Mouse (Mus musculus) cortical plate, adult 2 months (tissue): ENCODE results near the gene B830017H08Rik. TPM values are rescaled to one million over a fixed set of nuclear protein-coding genes. Genes with fewer than 3 reads are reported as not detected.

Experiments
- H3K27ac ChIP-seq: fragments of 200-500 bp; 2 replicates; pipeline ENCODE4 v1.5.1; 2012; ENCODE audit warnings: low read length, control low read depth, inconsistent platforms; ENCODE audit not compliant: insufficient read depth
- H3K4me1 ChIP-seq: fragments of 200-500 bp; 2 replicates; pipeline ENCODE4 v1.6.1; 2011; ENCODE audit warnings: low read length; ENCODE audit not compliant: control insufficient read depth, insufficient read depth
- H3K4me3 ChIP-seq: fragments of 200-500 bp; 2 replicates; pipeline ENCODE4 v1.5.1; 2011; ENCODE audit warnings: mild to moderate bottlenecking, low read length, control low read depth; ENCODE audit not compliant: insufficient read depth
- CTCF ChIP-seq: fragments of 200-500 bp; IDR thresholded peaks from 2 replicates; pipeline ENCODE4 v1.5.1; 2011; ENCODE audit warnings: mild to moderate bottlenecking, control low read depth, low read length; ENCODE audit not compliant: insufficient read depth; ENCODE audit errors: extremely low read depth
- POLR2A ChIP-seq: fragments of 200-500 bp; IDR thresholded peaks from 2 replicates; pipeline ENCODE4 v1.6.1; 2011; ENCODE audit warnings: mild to moderate bottlenecking, low read length, control low read depth; ENCODE audit not compliant: insufficient read depth; ENCODE audit errors: extremely low read depth
- polyA plus RNA-seq: library from polyadenylated mRNA; depleted of rRNA; stranded (reverse); fragments of >200 nt; gene quantifications from 2 replicates; pipeline ENCODE4 v1.2.3, GENCODE M21; 2012

Gene B830017H08Rik
- polyA plus RNA-seq, 1 experiment = 5.3 TPM

DNA sequence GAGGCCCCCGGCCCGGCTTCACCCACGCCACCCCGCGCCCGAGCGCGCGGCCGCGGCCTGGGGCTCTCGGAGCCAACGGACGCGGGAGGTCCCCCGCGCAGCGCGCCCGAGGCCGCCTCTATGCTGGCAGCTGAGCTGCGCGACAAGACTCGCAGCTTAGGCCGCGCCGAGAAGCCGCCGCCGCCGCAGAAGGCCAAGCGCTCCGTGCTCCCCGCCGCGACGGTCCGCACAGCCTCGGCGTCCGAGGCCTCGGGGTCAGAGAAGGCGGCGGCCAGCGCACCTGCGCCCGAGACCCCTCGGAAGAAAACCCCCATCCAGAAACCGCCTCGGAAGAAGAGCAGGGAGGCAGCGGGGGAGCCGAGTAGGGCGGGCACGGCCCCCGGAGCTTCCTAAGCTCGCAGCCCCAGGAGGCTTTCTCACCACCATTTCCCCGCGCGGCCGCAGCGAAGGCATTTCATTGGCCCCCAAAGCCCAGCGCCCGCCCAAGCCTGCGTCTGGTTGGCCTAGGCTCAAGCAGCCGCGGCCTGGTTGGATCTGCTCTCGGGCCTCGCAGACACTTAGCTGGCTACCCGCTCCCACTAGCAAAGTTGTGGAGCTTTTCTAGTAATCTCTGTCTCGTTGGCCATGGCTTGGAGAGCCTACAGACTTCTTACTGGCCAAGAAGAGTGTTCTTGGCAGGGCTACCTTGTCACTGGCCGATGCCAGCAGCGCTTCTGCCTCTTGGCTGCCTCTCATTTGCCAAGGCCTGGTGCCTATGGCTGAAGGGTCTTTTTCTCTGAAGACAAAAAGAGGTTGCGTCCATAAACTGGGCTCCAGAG lies 25.5 kb upstream of the B830017H08Rik start:
- 0 out of 2 replicates have a peak, but pooled peaks cover under 1% of the 10 kb centered on the region for H3K4me1 ChIP-seq
- TF ChIP-seq CTCF = no peak
- peak; percentile 32; the same call in 1 of the 2 replicates for TF ChIP-seq POLR2A
- peak overlapping the region; percentile 21; the same call in 1 of the 2 replicates for H3K27ac ChIP-seq
- peak overlapping the region; percentile 33 for H3K4me3 ChIP-seq

DNA sequence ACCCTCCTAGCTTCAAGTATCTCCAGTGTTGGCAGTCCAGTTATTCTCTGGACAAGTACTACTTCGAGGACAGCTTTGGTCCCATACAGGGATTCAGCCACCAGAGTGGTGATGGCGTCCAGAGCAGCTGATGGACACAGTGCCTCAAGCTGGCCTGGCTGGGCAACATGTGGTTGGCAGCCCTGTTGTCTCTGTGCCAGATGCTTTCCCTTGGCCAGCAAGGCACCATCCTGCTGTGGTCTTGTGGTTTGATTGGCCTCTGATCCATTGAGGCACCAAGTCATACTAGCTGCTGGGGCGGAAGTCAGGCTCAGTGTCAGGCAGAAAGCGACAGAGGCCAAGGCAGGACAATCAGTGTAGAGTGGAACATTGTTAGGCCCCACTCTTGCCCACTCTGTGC lies 23.8 kb upstream of the B830017H08Rik start:
- H3K27ac ChIP-seq = no peak overlapping the region
- H3K4me1 ChIP-seq = no peaks in the 10 kb centered on the region
- TF ChIP-seq CTCF (no peak), POLR2A (no peak)
- H3K4me3 ChIP-seq = no peak overlapping the region

DNA sequence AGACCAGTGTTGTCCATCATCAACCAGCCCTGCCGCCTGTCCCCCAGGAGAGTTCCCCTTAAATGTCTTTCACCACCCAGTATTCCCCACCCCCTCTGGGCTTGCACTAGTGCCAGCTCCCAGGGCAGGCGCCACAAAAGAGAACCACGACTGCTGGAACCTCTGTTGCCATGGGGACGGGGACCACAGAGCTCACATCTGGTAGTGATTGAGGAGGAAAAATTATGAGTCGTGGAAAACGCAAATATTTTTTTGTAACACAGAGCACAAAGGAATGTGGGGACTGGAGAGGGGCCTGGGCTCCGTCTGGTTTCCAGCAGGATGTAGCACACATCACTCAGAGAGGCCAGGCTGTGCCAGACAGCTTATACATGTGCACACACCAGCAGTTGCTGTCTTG lies 23.2 kb upstream of the B830017H08Rik start:
- no peak overlapping the region for H3K27ac ChIP-seq
- H3K4me1 ChIP-seq = no peaks in the 10 kb centered on the region
- no peak overlapping the region for H3K4me3 ChIP-seq
- no peak for TF ChIP-seq CTCF
- TF ChIP-seq POLR2A = no peak

DNA sequence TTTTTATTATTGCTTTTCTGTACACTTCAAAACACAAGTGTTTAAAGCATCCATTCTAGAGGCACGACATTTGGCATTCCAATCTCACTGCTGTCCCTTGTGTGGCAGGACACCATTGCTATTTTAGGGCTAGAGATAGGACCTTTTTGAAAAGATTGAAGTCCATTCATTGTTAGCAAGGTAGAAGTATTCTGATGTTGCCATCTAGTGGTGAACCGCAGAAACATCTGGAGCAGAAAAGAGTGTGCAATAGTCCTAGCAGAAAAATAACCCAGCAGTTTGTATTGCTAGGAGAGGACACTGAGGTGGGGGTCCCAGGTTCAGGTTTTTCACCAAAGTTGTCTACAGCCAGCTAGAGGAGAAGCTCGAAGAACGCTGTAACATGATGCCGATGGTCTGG lies 20.8 kb upstream of the B830017H08Rik start:
- H3K4me1 ChIP-seq = 0 out of 2 replicates have a peak, but pooled peaks cover 1% of the 10 kb centered on the region
- TF ChIP-seq CTCF (peak; percentile 45; the same call in 1 of the 2 replicates), POLR2A (no peak)
- no peak overlapping the region for H3K27ac ChIP-seq
- H3K4me3 ChIP-seq = no peak overlapping the region

- no peak overlapping the region for H3K27ac ChIP-seq
- H3K4me1 ChIP-seq = 0 out of 2 replicates have a peak, but pooled peaks cover 1% of the 10 kb centered on the region
- TF ChIP-seq POLR2A (no peak), CTCF (no peak)
- no peak overlapping the region for H3K4me3 ChIP-seq
Measured at GRCm38 (mm10) chr16:17813173-17813572, 19.7 kb upstream of the B830017H08Rik start.

GRCm38 (mm10) chr16:17815411-17816402 lies 17.2 kb upstream of the B830017H08Rik start:
- Histone ChIP-seq H3K4me1 (0 out of 2 replicates have a peak, but pooled peaks cover 1% of the 10 kb centered on the region), H3K4me3 (peak overlapping the region; percentile 34), H3K27ac (no peak overlapping the region)
- TF ChIP-seq POLR2A (peak; percentile 54), CTCF (peak; percentile 62)

GRCm38 (mm10) chr16:17816528-17816927 lies 16.4 kb upstream of the B830017H08Rik start:
- Histone ChIP-seq H3K4me3 (no peak overlapping the region), H3K27ac (no peak overlapping the region), H3K4me1 (0 out of 2 replicates have a peak, but pooled peaks cover 1% of the 10 kb centered on the region)
- TF ChIP-seq CTCF = no peak
- no peak for TF ChIP-seq POLR2A

- Histone ChIP-seq H3K4me1 (no peaks in the 10 kb centered on the region), H3K4me3 (no peak overlapping the region), H3K27ac (no peak overlapping the region)
- TF ChIP-seq CTCF (no peak), POLR2A (no peak)
Measured at GRCm38 (mm10) chr16:17826500-17826899, 6.4 kb upstream of the B830017H08Rik start.

- TF ChIP-seq POLR2A = no peak
- no peak for TF ChIP-seq CTCF
Measured at GRCm38 (mm10) chr16:17828229-17828628, 4.7 kb upstream of the B830017H08Rik start.

More at GRCm38 (mm10) chr16:17828229-17828628, 4.7 kb upstream of the B830017H08Rik start:
- Histone ChIP-seq H3K27ac (no peak overlapping the region), H3K4me3 (no peak overlapping the region), H3K4me1 (peaks cover 2% of the 10 kb centered on the region; the same call in 1 of the 2 replicates)
